Mouse (Mus musculus) myocyte (in vitro differentiated cells): ENCODE data around the gene Has1.

Source experiments
- E2F4 ChIP-seq: IDR thresholded peaks from one replicate; pipeline ENCODE4 v1.6.1; 2011; ENCODE audit warnings: mild to moderate bottlenecking, control low read depth, moderate library complexity; ENCODE audit not compliant: insufficient read depth
- MYOD1 ChIP-seq, 3 experiments: IDR thresholded peaks; one replicate each; pipeline ENCODE4 v1.6.1; 2011; ENCODE audit warnings: control low read depth in 2 of 3, low read depth in 2 of 3, mild to moderate bottlenecking in 2 of 3, moderate library complexity in 1 of 3; ENCODE audit not compliant: insufficient read length in 2 of 3, control insufficient read depth in 1 of 3
- POLR2A ChIP-seq: IDR thresholded peaks from one replicate; pipeline ENCODE4 v1.6.1; 2011; ENCODE audit warnings: low read depth, mild to moderate bottlenecking, control low read depth, moderate library complexity; ENCODE audit not compliant: insufficient read length
- SRF ChIP-seq: IDR thresholded peaks from one replicate; pipeline ENCODE4 v1.6.1; 2011; ENCODE audit warnings: low read depth; ENCODE audit not compliant: control insufficient read depth, insufficient read length

DNA sequence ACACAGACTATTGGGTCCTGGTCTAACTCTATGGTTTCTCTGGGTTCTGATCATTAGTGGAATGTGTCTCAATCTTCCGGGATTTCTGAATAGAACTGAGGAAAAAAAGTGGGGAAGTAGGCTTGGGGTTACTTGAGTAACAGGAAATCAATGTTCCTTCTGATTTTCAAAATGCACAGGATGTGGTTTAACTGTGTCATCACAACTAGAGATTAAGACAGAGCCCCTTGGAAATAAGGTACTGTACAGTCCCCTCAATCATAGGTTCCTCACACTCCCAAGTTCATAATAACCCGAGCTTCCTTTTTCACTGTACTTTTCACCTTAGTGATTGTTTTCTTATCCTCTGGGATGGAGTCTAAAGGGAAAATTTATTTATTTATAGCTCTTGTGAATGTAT, 16.7 kb upstream of the Has1 start:
- TF ChIP-seq E2F4 (no peak), MYOD1 (IDR thresholded peaks at IDR 0.05; ENCODE audit: control insufficient read depth in 1 of 3, insufficient read length in 2 of 3, low read depth in 2 of 3) (no peak), SRF (no peak), POLR2A (no peak)
